Mouse (Mus musculus) MEL (cell line): ENCODE results near the gene Kmo. TPM values are rescaled to one million over a fixed set of nuclear protein-coding genes. Genes with fewer than 3 reads are reported as not detected.

Experiments
- DNase-seq: peaks from one replicate; pipeline ENCODE4 v3.0.0; 2011; ENCODE audit warnings: low read depth, low spot score
- H3K27ac ChIP-seq: 2 replicates; pipeline ENCODE4 v1.5.1; 2012; ENCODE audit warnings: low read depth, mild to moderate bottlenecking, control low read depth, low read length, moderate library complexity; ENCODE audit not compliant: control insufficient read depth
- H3K27me3 ChIP-seq, 2 experiments: fragments of 150-350 bp in 1 of 2; sonication (generic) in 1 of 2; 2 replicates each; pipeline ENCODE4 v1.6.1; 2012; ENCODE audit warnings: low read length in 2 of 2, mild to moderate bottlenecking in 2 of 2, improper control_type of control experiment in 1 of 2, moderate library complexity in 1 of 2; ENCODE audit not compliant: insufficient read depth in 2 of 2, control insufficient read depth in 1 of 2
- H3K36me3 ChIP-seq, 2 experiments: 2 replicates each; pipeline ENCODE4 v1.6.1; 2012 to 2014; ENCODE audit warnings: low read length in 2 of 2, improper control_type of control experiment in 1 of 2, inconsistent platforms in 1 of 2, mild to moderate bottlenecking in 1 of 2; ENCODE audit not compliant: insufficient read depth in 2 of 2, control insufficient read depth in 1 of 2
- H3K4me1 ChIP-seq, 2 experiments: fragments of 150-350 bp in 1 of 2; sonication (generic) in 1 of 2; 2 replicates each; pipeline ENCODE4 v1.6.1; 2012; ENCODE audit warnings: low read length in 2 of 2, improper control_type of control experiment in 1 of 2, mild to moderate bottlenecking in 1 of 2; ENCODE audit not compliant: insufficient read depth in 2 of 2, control insufficient read depth in 1 of 2
- H3K4me3 ChIP-seq, 2 experiments: fragments of 150-350 bp in 1 of 2; sonication (generic) in 1 of 2; 2 replicates each; pipeline ENCODE4 v1.5.1; 2012; ENCODE audit warnings: low read depth in 2 of 2, low read length in 2 of 2, mild to moderate bottlenecking in 2 of 2, moderate library complexity in 2 of 2, control low read depth in 1 of 2, improper control_type of control experiment in 1 of 2; ENCODE audit not compliant: control insufficient read depth in 1 of 2, insufficient read depth in 1 of 2
- H3K79me2 ChIP-seq: 2 replicates; pipeline ENCODE4 v1.6.1; 2012; ENCODE audit warnings: mild to moderate bottlenecking, low read length, moderate library complexity; ENCODE audit not compliant: control insufficient read depth, poor library complexity, insufficient read depth
- H3K9ac ChIP-seq: 2 replicates; pipeline ENCODE4 v1.6.1; 2012; ENCODE audit warnings: low read depth, mild to moderate bottlenecking, control low read depth, low read length, moderate library complexity; ENCODE audit not compliant: control insufficient read depth, poor library complexity, severe bottlenecking
- H3K9me3 ChIP-seq: fragments of 150-350 bp; sonication (generic); replicated peaks from 2 replicates; pipeline ENCODE4 v1.6.1; 2012; ENCODE audit warnings: mild to moderate bottlenecking, low read length, improper control_type of control experiment, moderate library complexity; ENCODE audit not compliant: insufficient read depth
- CHD2 ChIP-seq: IDR thresholded peaks from 2 replicates; pipeline ENCODE4 v1.6.1; 2011; ENCODE audit warnings: low read length, improper control_type of control experiment
- ELF1 ChIP-seq: IDR thresholded peaks from 2 replicates; pipeline ENCODE4 v1.6.1; 2014; ENCODE audit warnings: low read depth, mild to moderate bottlenecking, inconsistent platforms, low read length, improper control_type of control experiment, moderate library complexity
- EP300 ChIP-seq, 2 experiments: IDR thresholded peaks; 2 replicates each; pipeline ENCODE4 v1.6.1; 2011; ENCODE audit warnings: improper control_type of control experiment in 2 of 2, low read length in 2 of 2, low read depth in 1 of 2, mild to moderate bottlenecking in 1 of 2
- ETS1 ChIP-seq: IDR thresholded peaks from 2 replicates; pipeline ENCODE4 v1.6.1; 2012; ENCODE audit warnings: low read depth, mild to moderate bottlenecking, inconsistent platforms, low read length, improper control_type of control experiment, moderate library complexity
- HCFC1 ChIP-seq: IDR thresholded peaks from 2 replicates; pipeline ENCODE4 v1.6.1; 2012; ENCODE audit warnings: low read depth, mild to moderate bottlenecking, inconsistent platforms, low read length, improper control_type of control experiment, moderate library complexity
- JUND ChIP-seq: IDR thresholded peaks from 2 replicates; pipeline ENCODE4 v1.6.1; 2011; ENCODE audit warnings: low read depth, mild to moderate bottlenecking, improper control_type of control experiment, low read length
- MYB ChIP-seq: IDR thresholded peaks from 2 replicates; pipeline ENCODE4 v1.6.1; 2011; ENCODE audit warnings: mild to moderate bottlenecking, low read depth, low read length, improper control_type of control experiment
- POLR2AphosphoS5 ChIP-seq: IDR thresholded peaks from 2 replicates; pipeline ENCODE4 v1.6.1; 2012; ENCODE audit warnings: low read depth, borderline replicate concordance, mild to moderate bottlenecking, inconsistent platforms, low read length, moderate library complexity, mixed read lengths
- RCOR1 ChIP-seq: IDR thresholded peaks from 2 replicates; pipeline ENCODE4 v1.6.1; 2012; ENCODE audit warnings: low read depth, mild to moderate bottlenecking, inconsistent platforms, low read length, improper control_type of control experiment
- TAL1 ChIP-seq: IDR thresholded peaks from 2 replicates; pipeline ENCODE4 v1.6.1; 2012; ENCODE audit warnings: mild to moderate bottlenecking, inconsistent platforms, low read length, moderate library complexity, mixed read lengths
- USF1 ChIP-seq: IDR thresholded peaks from 2 replicates; pipeline ENCODE4 v1.6.1; 2014; ENCODE audit warnings: low read depth, mild to moderate bottlenecking, inconsistent platforms, low read length, improper control_type of control experiment, moderate library complexity
- USF2 ChIP-seq, 2 experiments: IDR thresholded peaks; 2 replicates each; pipeline ENCODE4 v1.6.1; 2011 to 2012; ENCODE audit warnings: improper control_type of control experiment in 2 of 2, low read length in 2 of 2, borderline replicate concordance in 1 of 2, inconsistent platforms in 1 of 2, low read depth in 1 of 2, mild to moderate bottlenecking in 1 of 2; ENCODE audit not compliant: insufficient read depth in 1 of 2
- polyA plus RNA-seq, 2 experiments: library from polyadenylated mRNA; stranded (reverse) in 1 of 2; unstranded in 1 of 2; fragments of >175 nt in 1 of 2; fragments of >200 nt in 1 of 2; gene quantifications; 2 replicates each; pipeline versions ENCODE4 v1.2.1 to v1.2.4; 2012; ENCODE audit warnings: low replicate concordance in 2 of 2, low read depth in 1 of 2; ENCODE audit not compliant: insufficient read length in 2 of 2, insufficient read depth in 1 of 2, missing spikeins in 1 of 2
- total RNA-seq: library from RNA; depleted of rRNA; stranded (reverse); fragments of 300-350 nt; gene quantifications from 2 replicates; pipeline ENCODE4 v1.2.3, GENCODE M21; 2012

Kmo gene
- total and polyA plus RNA-seq, 3 experiments = 0.27 to 1.6 TPM; not detected in 1

DNA sequence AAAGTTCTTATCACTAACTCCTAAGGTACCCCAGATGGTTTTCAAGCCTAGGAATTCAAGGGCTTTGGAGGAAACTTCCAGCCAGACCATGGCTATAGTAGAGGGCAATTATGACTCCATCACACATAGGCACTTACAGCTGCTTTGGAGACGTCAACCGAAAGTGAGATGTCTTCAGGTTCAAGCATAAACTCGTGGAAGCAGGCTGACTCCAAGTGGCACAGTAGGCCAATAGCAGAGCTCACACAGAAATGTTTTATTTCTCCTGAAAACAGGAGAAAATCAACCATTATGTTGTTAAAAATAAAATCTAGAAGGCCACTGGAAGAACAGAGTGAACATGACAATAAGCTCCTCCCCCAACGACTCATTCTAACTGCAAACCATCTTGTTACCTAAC lies 37.4 kb upstream of the Kmo start:
- no peak for DNase-seq
- Histone ChIP-seq H3K27me3 (no peaks in the 10 kb centered on the region), H3K4me3 (no peak overlapping the region), H3K9ac (no peak overlapping the region), H3K36me3 (no peaks in the 10 kb centered on the region), H3K27ac (no peak overlapping the region), H3K9me3 (no peaks in the 10 kb centered on the region), H3K79me2 (no peaks in the 10 kb centered on the region), H3K4me1 (peaks cover 0 to 3% of the 10 kb centered on the region in 2 experiments; a peak in 2 of 4 replicates)
- TF ChIP-seq RCOR1 = no peak
- TF ChIP-seq USF2 (IDR thresholded peaks at IDR 0.05; ENCODE audit: borderline replicate concordance in 1 of 2, insufficient read depth in 1 of 2, low read depth in 1 of 2, low read length in 2 of 2) = no peak
- no peak for TF ChIP-seq ETS1
- no peak for TF ChIP-seq ELF1

- DNase-seq = peak; percentile 30
- Histone ChIP-seq H3K36me3 (no peaks in the 10 kb centered on the region), H3K9me3 (no peaks in the 10 kb centered on the region), H3K79me2 (no peaks in the 10 kb centered on the region), H3K4me1 (peaks cover 0 to 3% of the 10 kb centered on the region in 2 experiments; a peak in 2 of 4 replicates), H3K4me3 (no peak overlapping the region), H3K27ac (no peak overlapping the region), H3K9ac (no peak overlapping the region), H3K27me3 (no peaks in the 10 kb centered on the region)
- no peak for TF ChIP-seq EP300 (IDR thresholded peaks at IDR 0.05; ENCODE audit: low read depth in 1 of 2, low read length in 2 of 2)
These were observed 34.9 kb upstream of the Kmo start for GRCm38 (mm10) chr1:175585267-175585666.

- Histone ChIP-seq H3K9me3 (no peaks in the 10 kb centered on the region), H3K79me2 (no peaks in the 10 kb centered on the region), H3K36me3 (no peaks in the 10 kb centered on the region), H3K27me3 (no peaks in the 10 kb centered on the region), H3K4me3 (no peak overlapping the region), H3K27ac (no peak overlapping the region), H3K4me1 (peaks cover 0 to 3% of the 10 kb centered on the region in 2 experiments; a peak in 2 of 4 replicates), H3K9ac (no peak overlapping the region)
- TF ChIP-seq USF1 (no peak), JUND (no peak)
- DNase-seq = no peak
These were observed 33.5 kb upstream of the Kmo start for GRCm38 (mm10) chr1:175586656-175587055.

DNA sequence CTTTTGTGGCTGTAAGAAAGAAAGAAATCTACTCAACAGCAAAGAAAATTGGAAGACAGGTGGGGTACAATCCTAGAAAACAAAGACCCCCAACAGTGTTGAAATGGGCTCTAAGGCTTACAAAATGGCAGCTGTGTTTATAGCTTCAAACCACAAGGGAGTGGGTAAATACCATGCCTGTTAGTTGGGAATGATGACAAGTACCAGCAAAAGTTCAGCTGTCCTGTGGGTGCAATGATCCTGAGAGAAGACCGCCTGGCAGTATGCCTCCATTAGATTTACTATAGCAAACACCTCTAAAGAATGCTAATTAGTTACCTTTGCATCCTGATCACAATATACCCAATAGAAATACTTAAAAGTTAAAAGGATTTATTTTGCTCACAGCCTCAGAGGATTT lies 27.3 kb upstream of the Kmo start:
- no peaks in the 10 kb centered on the region for H3K4me1 ChIP-seq
- no peak overlapping the region for H3K4me3 ChIP-seq
- H3K79me2 ChIP-seq = no peaks in the 10 kb centered on the region
- H3K9ac ChIP-seq = no peak overlapping the region
- H3K9me3 ChIP-seq = no peaks in the 10 kb centered on the region
- H3K27me3 ChIP-seq = no peaks in the 10 kb centered on the region
- no peak for TF ChIP-seq RCOR1
- no peak for TF ChIP-seq HCFC1
- TF ChIP-seq CHD2 = no peak
- TF ChIP-seq ELF1 = no peak
- no peak for TF ChIP-seq TAL1
- no peak for TF ChIP-seq MYB
- no peak for TF ChIP-seq POLR2AphosphoS5
- no peak for DNase-seq
- no peaks in the 10 kb centered on the region for H3K36me3 ChIP-seq
- H3K27ac ChIP-seq = no peak overlapping the region
